10 mouse cellular contexts compared by ENCODE assay signal in genomic region chr11:71670111-71671050, GRCm38 (mm10).
A peak's percentile ranks its signal among the peaks of the same experiment; 100 is the strongest.
DNase-seq lines count a peak whose midpoint lies in the region; ATAC-seq and TF ChIP-seq lines count a peak whose summit lies in the region.
"Had no signal": no experiment of that assay in that cellular context is flagged by ENCODE, and none has a peak within 500 bp of the region (broad histone marks: within the 10 kb centered on the region; RNA-seq: fewer than 3 reads in every experiment).

No protein-coding gene starts in this region.

- H3K36me3 ChIP-seq in midbrain, embryonic 14.5 days (ENCODE audit: control insufficient read depth, insufficient read depth, low read length), result no peaks in the 10 kb centered on the region
- H3K36me3 ChIP-seq in midbrain, embryonic 10.5 days, result no peaks in the 10 kb centered on the region
- H3K36me3 ChIP-seq in lung, postnatal 0 days (ENCODE audit: insufficient read depth, low read length), result no peaks in the 10 kb centered on the region

- H3K9me3 ChIP-seq in midbrain, embryonic 14.5 days (ENCODE audit: control insufficient read depth, low read length), result no peaks in the 10 kb centered on the region
- H3K9me3 ChIP-seq in midbrain, embryonic 10.5 days (replicated peaks), result no peaks in the 10 kb centered on the region
- H3K9me3 ChIP-seq in lung, postnatal 0 days (ENCODE audit: low read length), result no peaks in the 10 kb centered on the region

- 77% methylated on average over 19 of the region's 19 CpGs for WGBS in midbrain, embryonic 14.5 days
- 83% methylated on average over 19 of the region's 19 CpGs for WGBS in midbrain, embryonic 10.5 days
- 39% methylated on average over 19 of the region's 19 CpGs for WGBS in lung, postnatal 0 days

- DNase-seq in midbrain, embryonic 14.5 days, result peak; percentile 4
- no peak for DNase-seq in midbrain, embryonic 10.5 days (ENCODE audit: low spot score)
- DNase-seq in cerebellum, postnatal 36 days, result peak; percentile 16 to 19
- DNase-seq in lung, postnatal 0 days (ENCODE audit: low spot score), result peak; percentile 29
- DNase-seq in thymus, postnatal 14 days, result peak; percentile 78
- DNase-seq in testis, postnatal 10 days (ENCODE audit: low spot score), result no peak
- no peak for DNase-seq in kidney, adult 8-10 months
- DNase-seq: right cerebral cortex, postnatal 4 days had no signal

- 0 out of 2 replicates have a peak, but pooled peaks cover 2% of the 10 kb centered on the region for H3K4me1 ChIP-seq in midbrain, embryonic 14.5 days (ENCODE audit: control insufficient read depth, insufficient read depth, low read length)
- peaks cover 10% of the 10 kb centered on the region for H3K4me1 ChIP-seq in midbrain, embryonic 10.5 days
- no peaks in the 10 kb centered on the region for H3K4me1 ChIP-seq in lung, postnatal 0 days (ENCODE audit: insufficient read depth, low read depth, low read length)

- no peaks in the 10 kb centered on the region for H3K27me3 ChIP-seq in midbrain, embryonic 14.5 days (ENCODE audit: control insufficient read depth, insufficient read depth, low read length)
- H3K27me3 ChIP-seq in midbrain, embryonic 10.5 days (ENCODE audit: low read depth, poor library complexity, severe bottlenecking), result 0 out of 2 replicates have a peak, but pooled peaks cover 7% of the 10 kb centered on the region
- H3K27me3 ChIP-seq in lung, postnatal 0 days (replicated peaks; ENCODE audit: insufficient read depth, low read length), result no peaks in the 10 kb centered on the region

- no peak for ATAC-seq in midbrain, embryonic 14.5 days (ENCODE audit: low FRiP score, low TSS enrichment)
- ATAC-seq in lung, postnatal 0 days, result peak; percentile 78
- ATAC-seq in granulocyte monocyte progenitor cell, adult 5-6 weeks (replicated peaks; ENCODE audit: poor library complexity, severe bottlenecking), result no peak

- no peak overlapping the region for H3K27ac ChIP-seq in midbrain, embryonic 14.5 days (replicated peaks; ENCODE audit: low read depth, low read length)
- no peak overlapping the region; the same call in 1 of the 2 replicates for H3K27ac ChIP-seq in midbrain, embryonic 10.5 days (replicated peaks)
- no peak overlapping the region for H3K27ac ChIP-seq in lung, postnatal 0 days (ENCODE audit: low read length)
- H3K27ac ChIP-seq: liver, embryonic 14.5 days had no signal

- no peak overlapping the region for H3K9ac ChIP-seq in midbrain, embryonic 14.5 days (replicated peaks; ENCODE audit: low read length)
- no peak overlapping the region for H3K9ac ChIP-seq in lung, postnatal 0 days (replicated peaks; ENCODE audit: low read depth)
- H3K9ac ChIP-seq: liver, embryonic 14.5 days had no signal

- TF ChIP-seq EP300 in lung, postnatal 0 days (IDR thresholded peaks at IDR 0.05), result peak; percentile 75

- H3K4me3 ChIP-seq in midbrain, embryonic 14.5 days (replicated peaks; ENCODE audit: low read depth, low read length), result no peak overlapping the region
- no peak overlapping the region for H3K4me3 ChIP-seq in midbrain, embryonic 10.5 days
- no peak overlapping the region for H3K4me3 ChIP-seq in lung, postnatal 0 days (ENCODE audit: low read depth, low read length)

- no peak for TF ChIP-seq CTCF in lung, postnatal 0 days (IDR thresholded peaks at IDR 0.05)

- H3K4me2 ChIP-seq in midbrain, embryonic 14.5 days (ENCODE audit: low read length), result no peak overlapping the region
- no peak overlapping the region for H3K4me2 ChIP-seq in lung, postnatal 0 days (replicated peaks; ENCODE audit: low read depth, low read length)

Comparison
In these comparisons a context has a peak if more than half of its experiments do, and no peak if none do; other contexts are left out.
1. DNase-seq: peak in midbrain, embryonic 14.5 days (single experiment), cerebellum, postnatal 36 days (2 of 2), lung, postnatal 0 days (single experiment) and thymus, postnatal 14 days (single experiment); none in midbrain, embryonic 10.5 days (single experiment), testis, postnatal 10 days (single experiment) and kidney, adult 8-10 months (0 of 2).